Mouse (Mus musculus) stomach, postnatal 0 days (tissue): ENCODE measurements around the gene Myrip. TPM values are rescaled to one million over a fixed set of nuclear protein-coding genes. Genes with fewer than 3 reads are reported as not detected.
A peak's percentile ranks its signal among the peaks of the same experiment; 100 is the strongest.

Experiments
- ATAC-seq: fragments of 200-750 bp; cut with Nextera tagmentation; 2 replicates; pipeline ENCODE4 v1.8.0; 2017; ENCODE audit not compliant: low FRiP score, low TSS enrichment
- DNase-seq: peaks from one replicate; pipeline ENCODE4 v3.0.0-alpha.2; 2016; ENCODE audit warnings: low spot score
- H3K27ac ChIP-seq: fragments of 300-500 bp; sonication (generic); replicated peaks from 2 replicates; pipeline ENCODE4 v1.5.1; 2014; ENCODE audit warnings: mild to moderate bottlenecking, control low read depth
- H3K27me3 ChIP-seq: fragments of 300-500 bp; sonication (generic); 2 replicates; pipeline ENCODE4 v1.6.1; 2014; ENCODE audit warnings: low read length; ENCODE audit not compliant: control insufficient read depth, insufficient read depth
- H3K36me3 ChIP-seq: fragments of 300-500 bp; sonication (generic); 2 replicates; pipeline ENCODE4 v1.6.1; 2014; ENCODE audit warnings: low read length, mixed read lengths; ENCODE audit not compliant: control insufficient read depth, insufficient read depth
- H3K4me1 ChIP-seq: fragments of 300-500 bp; sonication (generic); replicated peaks from 2 replicates; pipeline ENCODE4 v1.6.1; 2014; ENCODE audit warnings: antibody characterized with exemption; ENCODE audit not compliant: control insufficient read depth, insufficient read depth
- H3K4me2 ChIP-seq: fragments of 300-500 bp; sonication (generic); replicated peaks from 2 replicates; pipeline ENCODE4 v1.6.1; 2014; ENCODE audit warnings: low read depth, mild to moderate bottlenecking, control low read depth, moderate library complexity
- H3K4me3 ChIP-seq: fragments of 300-500 bp; sonication (generic); 2 replicates; pipeline ENCODE4 v1.5.1; 2014; ENCODE audit warnings: low read depth, low read length, control low read depth
- H3K9ac ChIP-seq: fragments of 300-500 bp; sonication (generic); 2 replicates; pipeline ENCODE4 v1.6.1; 2014; ENCODE audit warnings: mild to moderate bottlenecking, low read length, control low read depth, mixed read lengths
- H3K9me3 ChIP-seq: fragments of 300-500 bp; sonication (generic); 2 replicates; pipeline ENCODE4 v1.6.1; 2016; ENCODE audit warnings: low read length; ENCODE audit not compliant: control insufficient read depth
- CTCF ChIP-seq: IDR thresholded peaks from 2 replicates; pipeline ENCODE4 v1.5.1; 2016; ENCODE audit warnings: antibody characterized with exemption, low read depth, mild to moderate bottlenecking, moderate library complexity
- EP300 ChIP-seq: optimal IDR thresholded peaks from 2 replicates; pipeline ENCODE3; 2016; ENCODE audit warnings: antibody characterized with exemption
- WGBS: fragments of 180-500 bp; shearing (Covaris S2); extraction: QIAGEN DNeasy Blood & Tissue Kit; methylation state at CpG from one replicate; pipeline ENCODE4 v1.1.7; 2014; 5-methylcytosine and 5-hydroxymethylcytosine counted together
- polyA plus RNA-seq: library from polyadenylated mRNA; unstranded; fragments of >200 nt; fragmentation: Nextera tagmentation; extraction: Ambion mirVana; gene quantifications from 2 replicates; pipeline ENCODE4 v1.2.1, GENCODE M21; 2015

The Myrip gene
- polyA plus RNA-seq, 1 experiment from 2014 or later: 0.38 TPM

DNA sequence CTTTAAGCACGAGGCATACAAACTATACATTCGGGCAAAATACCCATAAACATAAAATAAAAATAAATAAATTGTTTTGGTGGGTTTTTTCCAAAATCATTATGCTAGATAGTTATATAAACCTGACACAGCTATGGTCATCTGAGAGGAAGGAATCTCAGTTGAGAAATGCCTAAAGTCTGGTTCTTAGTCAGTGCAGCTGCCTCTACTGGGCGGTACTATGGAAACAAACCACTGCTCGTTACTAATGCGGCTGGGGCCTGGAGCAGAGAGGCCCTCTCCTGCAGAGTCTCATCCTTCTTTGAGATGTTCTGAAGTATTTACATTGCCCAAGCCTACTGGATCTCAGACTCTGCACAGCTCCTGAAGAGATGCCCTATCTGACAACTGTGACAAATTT, 70.3 kb downstream of the Myrip start:
- WGBS: 77% methylated on average over 5 of the region's 5 CpGs
- Histone ChIP-seq H3K4me2 (no peak overlapping the region), H3K27ac (no peak overlapping the region), H3K4me1 (no peaks in the 10 kb centered on the region), H3K4me3 (no peak overlapping the region), H3K9ac (no peak overlapping the region), H3K36me3 (no peaks in the 10 kb centered on the region), H3K27me3 (no peaks in the 10 kb centered on the region), H3K9me3 (no peaks in the 10 kb centered on the region)
- no peak for TF ChIP-seq CTCF
- no peak for TF ChIP-seq EP300
- ATAC-seq (no peak), DNase-seq (no peak)

DNA sequence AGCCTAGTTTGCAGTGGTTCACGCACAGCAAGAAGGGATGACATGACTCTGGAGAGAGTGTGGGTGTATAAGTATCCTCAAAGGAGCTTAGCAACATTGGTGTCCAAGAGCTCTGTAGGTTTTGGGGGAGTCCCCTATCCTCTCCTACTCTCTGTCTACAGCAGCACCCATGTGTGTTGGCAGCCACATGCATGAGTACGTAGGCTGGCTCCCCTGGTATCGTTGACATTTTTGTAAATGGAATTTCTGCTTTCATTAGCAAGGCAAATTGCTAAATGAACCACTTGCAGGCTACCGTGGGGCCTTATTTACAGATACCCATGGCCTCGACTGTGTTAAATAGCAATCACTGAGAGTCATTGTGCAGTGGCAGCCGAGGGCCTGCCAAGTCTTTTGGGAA, 71.0 kb downstream of the Myrip start:
- Histone ChIP-seq H3K9ac (no peak overlapping the region), H3K27me3 (no peaks in the 10 kb centered on the region), H3K4me3 (no peak overlapping the region), H3K9me3 (no peaks in the 10 kb centered on the region), H3K4me2 (no peak overlapping the region), H3K27ac (no peak overlapping the region), H3K36me3 (no peaks in the 10 kb centered on the region), H3K4me1 (no peaks in the 10 kb centered on the region)
- no peak for TF ChIP-seq EP300
- TF ChIP-seq CTCF: no peak
- DNase-seq (no peak), ATAC-seq (no peak)
- 79% methylated on average over 6 of the region's 6 CpGs for WGBS

DNA sequence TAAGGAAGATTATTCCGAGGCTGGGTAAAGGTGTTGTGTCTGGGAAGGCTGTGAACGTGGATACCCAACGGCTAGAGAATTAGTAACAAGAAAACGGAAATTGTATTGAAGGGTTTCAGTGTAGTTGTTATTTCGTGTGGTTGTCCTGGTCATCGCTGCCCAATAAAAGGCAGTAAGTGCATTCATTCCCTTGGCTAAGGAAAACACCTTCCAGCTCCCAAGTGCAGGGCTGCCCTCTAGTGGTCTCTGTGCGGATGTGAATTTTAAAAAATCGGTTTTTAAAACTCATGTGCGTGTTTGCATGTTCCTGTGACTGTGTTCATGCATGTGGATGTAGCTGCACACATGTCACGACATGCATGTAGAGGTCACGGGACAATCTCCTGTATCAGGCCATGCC, 76.4 kb downstream of the Myrip start:
- no peak overlapping the region for H3K27ac ChIP-seq
- DNase-seq (peak; percentile 59), ATAC-seq (no peak)
- no peak overlapping the region for H3K9ac ChIP-seq
- no peak overlapping the region for H3K4me3 ChIP-seq
- H3K9me3 ChIP-seq: no peaks in the 10 kb centered on the region
- 22% methylated on average over 11 of the region's 11 CpGs for WGBS
- no peak for TF ChIP-seq EP300
- peak; percentile 97 for TF ChIP-seq CTCF
- no peak overlapping the region for H3K4me2 ChIP-seq
- no peaks in the 10 kb centered on the region for H3K36me3 ChIP-seq
- H3K27me3 ChIP-seq: no peaks in the 10 kb centered on the region
- no peaks in the 10 kb centered on the region for H3K4me1 ChIP-seq

DNA sequence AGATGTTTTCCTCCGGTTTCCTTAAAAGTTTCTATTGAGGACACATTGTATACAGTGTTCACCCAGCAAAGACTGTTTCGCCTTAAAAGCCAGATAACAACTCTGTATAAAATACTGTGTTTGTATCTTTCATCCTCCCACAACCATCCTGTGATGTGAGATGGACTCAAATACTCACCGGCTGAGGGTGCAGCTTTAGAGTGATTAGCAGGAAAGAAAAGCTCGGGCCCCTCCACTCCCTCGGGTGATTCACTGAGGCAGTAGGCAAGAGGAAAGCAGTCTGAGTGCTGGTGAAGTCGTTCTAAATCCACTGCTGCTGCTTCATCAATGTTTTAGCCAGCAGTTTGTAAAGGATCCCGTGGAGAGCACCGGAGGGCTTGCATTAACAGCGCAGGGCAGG, 93.9 kb downstream of the Myrip start:
- no peak overlapping the region for H3K4me2 ChIP-seq
- ATAC-seq: no peak

DNA sequence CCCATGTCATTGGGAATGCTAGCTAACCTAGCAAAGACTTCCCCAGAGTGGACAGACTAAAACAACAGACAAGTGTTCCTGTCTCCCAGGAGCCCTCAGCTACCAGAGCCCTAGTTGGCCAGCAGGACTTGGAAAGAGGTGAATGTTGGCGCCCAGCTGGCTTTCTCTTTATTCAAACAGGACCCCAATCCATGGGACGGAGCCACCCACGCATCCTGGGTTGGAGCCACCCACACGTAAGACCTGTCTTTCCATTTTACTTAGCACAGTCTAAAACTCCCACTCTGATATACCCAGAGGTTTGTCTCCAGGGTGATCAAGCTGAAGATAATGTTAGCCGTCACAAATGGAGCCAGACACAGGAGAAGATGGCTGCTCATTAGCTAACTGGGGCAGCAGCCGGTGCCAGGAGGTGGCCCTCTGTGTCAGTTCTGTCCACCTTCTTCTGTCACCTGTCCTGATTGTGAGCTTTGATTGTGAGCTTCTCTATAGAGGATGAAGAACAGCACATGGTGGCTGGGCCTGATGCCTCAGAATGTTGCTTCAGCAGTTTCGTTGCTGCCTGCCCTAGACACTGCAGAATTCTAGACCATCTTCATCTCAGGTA, 95.4 kb downstream of the Myrip start:
- H3K27ac ChIP-seq: no peak overlapping the region
- H3K4me2 ChIP-seq: no peak overlapping the region
- no peaks in the 10 kb centered on the region for H3K36me3 ChIP-seq
- DNase-seq (no peak), ATAC-seq (no peak)
- no peak overlapping the region for H3K4me3 ChIP-seq
- no peak overlapping the region for H3K9ac ChIP-seq
- no peaks in the 10 kb centered on the region for H3K27me3 ChIP-seq
- TF ChIP-seq CTCF (no peak), EP300 (no peak)
- 92% methylated on average over 7 of the region's 7 CpGs for WGBS
- H3K4me1 ChIP-seq: no peaks in the 10 kb centered on the region
- H3K9me3 ChIP-seq: no peaks in the 10 kb centered on the region

More for the DNA sequence above, 93.9 kb downstream of the Myrip start:
- Histone ChIP-seq H3K27ac (no peak overlapping the region), H3K27me3 (no peaks in the 10 kb centered on the region), H3K4me1 (no peaks in the 10 kb centered on the region), H3K9me3 (no peaks in the 10 kb centered on the region), H3K36me3 (no peaks in the 10 kb centered on the region), H3K9ac (no peak overlapping the region), H3K4me3 (no peak overlapping the region)
- WGBS: 32% methylated on average over 9 of the region's 9 CpGs
- TF ChIP-seq CTCF (no peak), EP300 (no peak)
- no peak for DNase-seq

DNA sequence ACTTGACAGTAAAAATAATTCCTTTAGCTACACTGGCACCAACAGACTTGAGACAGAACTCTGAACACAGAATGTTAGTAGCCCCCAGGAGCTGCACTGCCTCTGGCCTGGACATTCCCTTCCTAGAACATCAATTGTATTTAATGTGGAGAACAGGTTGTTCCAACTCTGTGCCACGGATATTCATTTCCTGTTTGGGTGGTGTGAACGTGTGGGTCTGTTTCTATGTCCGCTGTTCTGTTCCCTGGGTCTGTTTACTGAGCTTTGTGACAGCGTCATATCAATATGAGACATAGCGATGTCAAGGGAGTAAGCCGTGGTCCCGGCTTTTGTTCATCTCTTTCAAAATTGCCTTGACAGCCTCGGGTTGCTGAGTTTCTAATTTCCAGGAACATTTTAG, 97.0 kb downstream of the Myrip start:
- ATAC-seq: no peak
- DNase-seq: no peak

More for the DNA sequence above, 97.0 kb downstream of the Myrip start:
- Histone ChIP-seq H3K36me3 (no peaks in the 10 kb centered on the region), H3K27me3 (no peaks in the 10 kb centered on the region), H3K9me3 (no peaks in the 10 kb centered on the region), H3K4me3 (no peak overlapping the region), H3K9ac (no peak overlapping the region), H3K4me1 (no peaks in the 10 kb centered on the region), H3K4me2 (no peak overlapping the region), H3K27ac (no peak overlapping the region)
- TF ChIP-seq EP300 (no peak), CTCF (no peak)
- 76% methylated on average over 8 of the region's 8 CpGs for WGBS
